Mouse (Mus musculus) heart, postnatal 10 days (tissue): ENCODE measurements around the gene Ano6. TPM values are rescaled to one million over a fixed set of nuclear protein-coding genes. Genes with fewer than 3 reads are reported as not detected.

ENCODE experiments used
- DNase-seq, 2 experiments: peaks; one replicate each; pipeline ENCODE4 v3.0.0; 2021
- intact Hi-C: fragments of 180-260 bp; cut with DNase I; formaldehyde crosslinking; loops from one replicate; pipeline ENCODE4 v1.15.1; 2025
- total RNA-seq, 2 experiments: library from RNA; stranded (reverse); gene quantifications; 2 replicates each; pipeline ENCODE4 v1.2.3; 2021

Ano6 gene
- total RNA-seq, 2 experiments from 2014 or later = 42.8 to 43.7 TPM

- intact Hi-C loops = no loop called here
- DNase-seq = no peak
Observed at GRCm38 (mm10) chr15:95962411-95963123, 171.9 kb downstream of the Ano6 start.

- intact Hi-C loops = no loop called here
- no peak for DNase-seq
Observed at GRCm38 (mm10) chr15:95963124-95963482, 172.5 kb downstream of the Ano6 start.

- DNase-seq = peak; percentile 47 to 52
- intact Hi-C loops = no loop called here
Observed at GRCm38 (mm10) chr15:95963533-95964250, 173.0 kb downstream of the Ano6 start.

GRCm38 (mm10) chr15:95964251-95964561, 173.6 kb downstream of the Ano6 start:
- intact Hi-C loops = no loop called here
- peak in 1 of 2 experiments; percentile 14 for DNase-seq

GRCm38 (mm10) chr15:95966979-95967378, 176.3 kb downstream of the Ano6 start:
- intact Hi-C loops = no loop called here
- DNase-seq = no peak

- intact Hi-C loops = no loop called here
- DNase-seq = no peak
Observed at GRCm38 (mm10) chr15:95967516-95968196, 177.0 kb downstream of the Ano6 start.

- intact Hi-C loops = no loop called here
- DNase-seq = no peak
Observed at GRCm38 (mm10) chr15:95969596-95969995, 179.0 kb downstream of the Ano6 start.

- intact Hi-C loops = no loop called here
- no peak for DNase-seq
Observed at GRCm38 (mm10) chr15:95970176-95970575, 179.5 kb downstream of the Ano6 start.

- intact Hi-C loops = no loop called here
- no peak for DNase-seq
Observed at GRCm38 (mm10) chr15:95970691-95971090, 180.0 kb downstream of the Ano6 start.

GRCm38 (mm10) chr15:95971302-95971701, 180.7 kb downstream of the Ano6 start:
- intact Hi-C loops = no loop called here
- no peak for DNase-seq

GRCm38 (mm10) chr15:95972156-95972555, 181.5 kb downstream of the Ano6 start:
- DNase-seq = no peak
- intact Hi-C loops = no loop called here

- intact Hi-C loops = no loop called here
- no peak for DNase-seq
Observed at GRCm38 (mm10) chr15:95972621-95973020, 182.0 kb downstream of the Ano6 start.

- intact Hi-C loops = no loop called here
- DNase-seq = peak in 1 of 2 experiments; percentile 15
Observed at GRCm38 (mm10) chr15:95974021-95974597, 183.5 kb downstream of the Ano6 start.

- intact Hi-C loops = no loop called here
- no peak for DNase-seq
Observed at GRCm38 (mm10) chr15:95976156-95976876, 185.7 kb downstream of the Ano6 start.

- intact Hi-C loops = no loop called here
- no peak for DNase-seq
Observed at GRCm38 (mm10) chr15:95977169-95977938, 186.7 kb downstream of the Ano6 start.

- no peak for DNase-seq
Observed at GRCm38 (mm10) chr15:95977939-95978252, 187.3 kb downstream of the Ano6 start.

GRCm38 (mm10) chr15:95980641-95981040, 190.0 kb downstream of the Ano6 start:
- no peak for DNase-seq
- intact Hi-C loops = no loop called here

More at GRCm38 (mm10) chr15:95977939-95978252, 187.3 kb downstream of the Ano6 start:
- intact Hi-C loops = no loop called here

- no peak for DNase-seq
- intact Hi-C loops = no loop called here
Observed at GRCm38 (mm10) chr15:95987916-95988315, 197.3 kb downstream of the Ano6 start.

GRCm38 (mm10) chr15:95989496-95990124, 199.0 kb downstream of the Ano6 start:
- intact Hi-C loops = no loop called here
- DNase-seq = no peak
